Mouse (Mus musculus): ENCODE data around the gene Kif15. TPM values are rescaled to one million over a fixed set of nuclear protein-coding genes. Genes with fewer than 3 reads are reported as not detected.

Kif15 gene
- total RNA-seq (2014; rRNA removed) (8.4 and 14.2 TPM in 2 replicates), polyA plus RNA-seq (2015; fragmentation: Nextera tagmentation; extraction: Ambion mirVana) (3.8 and 5.6 TPM in 2 replicates)

DNA sequence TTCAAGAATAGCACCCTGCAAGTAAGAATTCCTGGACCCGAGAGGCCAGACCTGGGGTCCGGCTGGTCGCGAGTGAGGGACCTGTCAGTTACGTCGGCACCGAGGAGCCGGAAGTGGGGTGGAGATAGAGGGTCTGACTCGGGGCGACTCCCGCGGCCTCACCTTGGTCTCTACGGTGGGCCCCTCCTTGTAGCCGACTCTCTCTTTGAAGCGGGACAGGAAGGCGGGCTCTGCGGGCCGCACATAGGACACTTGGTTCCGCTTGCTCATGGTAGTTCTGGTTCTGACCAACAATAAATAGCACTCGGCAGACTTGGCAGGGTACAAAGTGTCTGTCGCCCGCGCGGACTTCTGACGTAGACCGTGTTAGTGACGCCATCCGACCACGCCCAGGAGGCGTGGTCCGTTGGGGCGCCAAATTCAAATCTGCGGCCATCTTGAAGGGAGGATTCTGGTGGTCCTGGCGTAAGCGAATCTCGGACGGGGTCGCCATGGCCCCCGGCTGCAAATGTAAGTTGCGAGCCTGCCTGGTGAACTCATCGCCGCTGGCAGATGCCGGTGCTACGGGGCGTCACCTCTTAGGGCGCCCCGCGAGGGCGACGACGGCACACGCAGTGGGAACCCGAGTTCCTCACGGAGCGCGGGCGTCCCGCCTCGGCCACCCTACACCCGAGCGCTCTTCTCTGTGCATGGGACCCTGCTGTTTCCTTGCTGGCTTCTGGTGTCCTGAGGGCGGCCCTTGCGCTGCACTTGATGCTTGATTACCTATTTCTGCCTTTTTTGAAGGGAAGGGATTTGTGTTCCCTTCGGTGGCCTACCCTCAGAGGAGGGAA, at the start of gene Kif15, which contains the start of gene 1110059G10Rik:
Gene Kif15 (plus strand): TSS at position 404 of the 833 bp plus-strand sequence.
Gene 1110059G10Rik (minus strand): TSS at position 358 of the 833 bp plus-strand sequence.
- WGBS, result under 1% methylated on average over 64 of the region's 64 CpGs
- Histone ChIP-seq H3K9me3 (ENCODE audit: low read length) (no peaks in the 10 kb centered on the region), H3K4me1 (ENCODE audit: insufficient read depth) (peaks cover 7% of the 10 kb centered on the region; the same call in 1 of the 2 replicates), H3K4me2 (ENCODE audit: low read depth) (peak within 1 kb of the TSS; percentile 91), H3K36me3 (ENCODE audit: insufficient read depth) (peaks cover 13% of the 10 kb centered on the region), H3K4me3 (ENCODE audit: low read depth, low read length) (peak within 1 kb of the TSS; percentile 98), H3K27me3 (ENCODE audit: insufficient read depth, low read length) (no peaks in the 10 kb centered on the region), H3K27ac (ENCODE audit: low read depth, low read length) (peak within 1 kb of the TSS; percentile 83), H3K9ac (peak within 1 kb of the TSS; percentile 87)
- 0 out of 2 replicates have a peak, but pooled peaks have one; percentile 13 for TF ChIP-seq CTCF (IDR thresholded peaks at IDR 0.05; ENCODE audit: low read depth)
- ATAC-seq, result peak; percentile 99
- peak; percentile 98 for DNase-seq

- Histone ChIP-seq H3K4me2 (ENCODE audit: low read depth) (no peak overlapping the region), H3K4me3 (ENCODE audit: low read depth, low read length) (no peak overlapping the region), H3K4me1 (ENCODE audit: insufficient read depth) (no peaks in the 10 kb centered on the region), H3K27me3 (ENCODE audit: insufficient read depth, low read length) (no peaks in the 10 kb centered on the region), H3K36me3 (ENCODE audit: insufficient read depth) (0 out of 2 replicates have a peak, but pooled peaks cover 4% of the 10 kb centered on the region), H3K9ac (no peak overlapping the region), H3K27ac (ENCODE audit: low read depth, low read length) (no peak overlapping the region), H3K9me3 (ENCODE audit: low read length) (0 out of 2 replicates have a peak, but pooled peaks cover under 1% of the 10 kb centered on the region)
- TF ChIP-seq CTCF (IDR thresholded peaks at IDR 0.05; ENCODE audit: low read depth), result no peak
- no peak for ATAC-seq
- 96% methylated on average over 2 of the region's 2 CpGs for WGBS
- no peak for DNase-seq
These were observed 49.8 kb upstream of the Kif15 start for GRCm38 (mm10) chr9:122901047-122901446.

GRCm38 (mm10) chr9:122902717-122903535, 47.9 kb upstream of the Kif15 start:
- peak; percentile 99 for ATAC-seq
- peak overlapping the region; percentile 45; the same call in 1 of the 2 replicates for H3K27ac ChIP-seq (ENCODE audit: low read depth, low read length)

DNA sequence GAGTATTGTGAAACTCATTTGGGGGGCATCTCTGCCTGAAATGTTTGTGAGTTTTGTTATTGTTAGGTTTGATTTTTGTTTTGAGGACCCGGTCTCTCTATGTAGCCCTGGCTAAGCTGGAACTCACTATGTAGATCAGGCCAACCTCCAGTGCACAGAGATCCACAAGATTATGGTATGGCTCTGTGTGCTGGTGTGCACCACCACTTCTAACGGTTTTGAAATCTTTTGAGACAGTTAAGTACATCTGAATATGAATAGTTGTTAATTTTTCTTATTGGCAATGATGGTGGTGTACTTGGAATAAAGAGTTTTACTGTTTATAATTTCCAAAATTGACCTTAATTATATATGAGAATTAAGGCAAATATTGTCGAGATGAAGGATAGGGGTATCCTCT, 28.4 kb upstream of the Kif15 start:
- Histone ChIP-seq H3K36me3 (ENCODE audit: insufficient read depth) (peaks cover 24% of the 10 kb centered on the region), H3K4me1 (ENCODE audit: insufficient read depth) (peaks cover 5% of the 10 kb centered on the region), H3K27ac (ENCODE audit: low read depth, low read length) (no peak overlapping the region; the same call in 1 of the 2 replicates), H3K4me3 (ENCODE audit: low read depth, low read length) (peak overlapping the region; percentile 65), H3K4me2 (ENCODE audit: low read depth) (peak overlapping the region; percentile 69), H3K9me3 (ENCODE audit: low read length) (no peaks in the 10 kb centered on the region), H3K27me3 (ENCODE audit: insufficient read depth, low read length) (no peaks in the 10 kb centered on the region), H3K9ac (peak overlapping the region; percentile 91; the same call in 1 of the 2 replicates)
- TF ChIP-seq CTCF (IDR thresholded peaks at IDR 0.05; ENCODE audit: low read depth), result no peak
- DNase-seq (peak; percentile 4), ATAC-seq (no peak)
- WGBS, result 19% methylated on average over 3 of the region's 3 CpGs

More at GRCm38 (mm10) chr9:122902717-122903535, 47.9 kb upstream of the Kif15 start:
- WGBS, result 11% methylated on average over 32 of the region's 32 CpGs
- Histone ChIP-seq H3K9ac (peak overlapping the region; percentile 58), H3K9me3 (ENCODE audit: low read length) (no peaks in the 10 kb centered on the region), H3K4me3 (ENCODE audit: low read depth, low read length) (peak overlapping the region; percentile 40), H3K4me2 (ENCODE audit: low read depth) (peak overlapping the region; percentile 53), H3K36me3 (ENCODE audit: insufficient read depth) (0 out of 2 replicates have a peak, but pooled peaks cover 3% of the 10 kb centered on the region), H3K4me1 (ENCODE audit: insufficient read depth) (no peaks in the 10 kb centered on the region), H3K27me3 (ENCODE audit: insufficient read depth, low read length) (no peaks in the 10 kb centered on the region)
- TF ChIP-seq CTCF (IDR thresholded peaks at IDR 0.05; ENCODE audit: low read depth), result no peak
- peak; percentile 84 for DNase-seq

GRCm38 (mm10) chr9:122922936-122923381, 27.9 kb upstream of the Kif15 start, which contains the start of gene Zfp105:
Gene Zfp105 (plus strand): TSS chr9:122923072.
- no peaks in the 10 kb centered on the region for H3K9me3 ChIP-seq (ENCODE audit: low read length)
- DNase-seq, result peak; percentile 84
- H3K36me3 ChIP-seq (ENCODE audit: insufficient read depth), result peaks cover 29% of the 10 kb centered on the region
- peak within 1 kb of the TSS; percentile 91 for H3K9ac ChIP-seq
- WGBS, result 1% methylated on average over 43 of the region's 43 CpGs
- peak within 1 kb of the TSS; percentile 84 for H3K27ac ChIP-seq (ENCODE audit: low read depth, low read length)
- H3K4me2 ChIP-seq (ENCODE audit: low read depth), result peak within 1 kb of the TSS; percentile 69
- H3K4me3 ChIP-seq (ENCODE audit: low read depth, low read length), result peak within 1 kb of the TSS; percentile 65
- peak; percentile 99 for ATAC-seq
- no peaks in the 10 kb centered on the region for H3K27me3 ChIP-seq (ENCODE audit: insufficient read depth, low read length)
- H3K4me1 ChIP-seq (ENCODE audit: insufficient read depth), result peaks cover 5% of the 10 kb centered on the region
- no peak for TF ChIP-seq CTCF (IDR thresholded peaks at IDR 0.05; ENCODE audit: low read depth)

GRCm38 (mm10) chr9:122928915-122929314, 21.9 kb upstream of the Kif15 start:
- no peak overlapping the region for H3K27ac ChIP-seq (ENCODE audit: low read depth, low read length)
- no peaks in the 10 kb centered on the region for H3K9me3 ChIP-seq (ENCODE audit: low read length)
- no peaks in the 10 kb centered on the region for H3K27me3 ChIP-seq (ENCODE audit: insufficient read depth, low read length)
- no peak overlapping the region for H3K4me3 ChIP-seq (ENCODE audit: low read depth, low read length)
- ATAC-seq, result no peak
- DNase-seq, result no peak
- H3K9ac ChIP-seq, result no peak overlapping the region
- H3K4me1 ChIP-seq (ENCODE audit: insufficient read depth), result peaks cover under 1% of the 10 kb centered on the region
- no peak for TF ChIP-seq CTCF (IDR thresholded peaks at IDR 0.05; ENCODE audit: low read depth)
- H3K36me3 ChIP-seq (ENCODE audit: insufficient read depth), result peaks cover 58% of the 10 kb centered on the region
- no peak overlapping the region for H3K4me2 ChIP-seq (ENCODE audit: low read depth)
- WGBS, result 97% methylated on average over 3 of the region's 3 CpGs

Measured in forebrain, postnatal 0 days (tissue).